Mouse (Mus musculus): ENCODE measurements around the gene Rd3. TPM values are rescaled to one million over a fixed set of nuclear protein-coding genes. Genes with fewer than 3 reads are reported as not detected.

Gene Rd3
- polyA plus RNA-seq, 1 experiment from 2014 or later, result 16.1 TPM

- Histone ChIP-seq H3K4me2 (no peak overlapping the region), H3K4me3 (no peak overlapping the region), H3K9me3 (no peaks in the 10 kb centered on the region), H3K4me1 (replicated peaks) (0 out of 2 replicates have a peak, but pooled peaks cover 6% of the 10 kb centered on the region), H3K36me3 (no peaks in the 10 kb centered on the region), H3K27ac (replicated peaks) (no peak overlapping the region), H3K27me3 (no peaks in the 10 kb centered on the region), H3K9ac (no peak overlapping the region)
- 92% methylated on average over 7 of the region's 7 CpGs for WGBS
- ATAC-seq (ENCODE audit: low read depth), result no peak
Observed at GRCm38 (mm10) chr1:191995916-191996315, 18.7 kb downstream of the Rd3 start.

GRCm38 (mm10) chr1:191996621-191997185, 19.5 kb downstream of the Rd3 start:
- no peak for ATAC-seq (ENCODE audit: low read depth)
- Histone ChIP-seq H3K4me1 (replicated peaks) (0 out of 2 replicates have a peak, but pooled peaks cover 6% of the 10 kb centered on the region), H3K36me3 (no peaks in the 10 kb centered on the region), H3K9me3 (no peaks in the 10 kb centered on the region), H3K27ac (replicated peaks) (no peak overlapping the region), H3K4me3 (no peak overlapping the region), H3K9ac (no peak overlapping the region), H3K4me2 (no peak overlapping the region), H3K27me3 (no peaks in the 10 kb centered on the region)
- WGBS, result 88% methylated on average over 8 of the region's 8 CpGs

GRCm38 (mm10) chr1:191999022-191999421, 21.9 kb downstream of the Rd3 start:
- H3K4me2 ChIP-seq, result no peak overlapping the region
- no peak overlapping the region for H3K4me3 ChIP-seq
- no peak overlapping the region for H3K27ac ChIP-seq (replicated peaks)
- H3K9ac ChIP-seq, result no peak overlapping the region
- no peaks in the 10 kb centered on the region for H3K4me1 ChIP-seq (replicated peaks)
- ATAC-seq (ENCODE audit: low read depth), result no peak
- no peaks in the 10 kb centered on the region for H3K9me3 ChIP-seq
- H3K27me3 ChIP-seq, result no peaks in the 10 kb centered on the region
- H3K36me3 ChIP-seq, result no peaks in the 10 kb centered on the region

Small RNAs within 50 kb of the gene (microRNA-seq; reads per million reads assigned to microRNA genes)
- gene Mir3473c, result not detected

Other genes with a start within 250 kb of the Rd3 start
- 6.0 and 9.1 TPM in 2 replicates for gene Nek2, start 155.9 kb upstream of the Rd3 start, polyA plus RNA-seq (2015; fragmentation: Nextera tagmentation; extraction: Ambion mirVana)
- gene Slc30a1, start 70.6 kb upstream of the Rd3 start, polyA plus RNA-seq (2015; fragmentation: Nextera tagmentation; extraction: Ambion mirVana), result 3.5 and 3.6 TPM in 2 replicates
- 2.4 and 4.4 TPM in 2 replicates for gene Traf5, start 115.2 kb downstream of the Rd3 start, polyA plus RNA-seq (2015; fragmentation: Nextera tagmentation; extraction: Ambion mirVana)
- gene Rcor3, start 160.7 kb downstream of the Rd3 start, polyA plus RNA-seq (2015; fragmentation: Nextera tagmentation; extraction: Ambion mirVana), result 32.3 and 35.7 TPM in 2 replicates
- 3.5 and 3.9 TPM in 2 replicates for gene Kcnh1, start 213.4 kb downstream of the Rd3 start, polyA plus RNA-seq (2015; fragmentation: Nextera tagmentation; extraction: Ambion mirVana)